Mouse (Mus musculus) cortical plate, adult 2 months (tissue): ENCODE measurements around the gene Gm49027. TPM values are rescaled to one million over a fixed set of nuclear protein-coding genes. Genes with fewer than 3 reads are reported as not detected.
"Not testable (repeated sequence)": the region's sequence is repeated elsewhere in the genome, so short reads cannot be mapped to it uniquely, and the experiment has no call there.

Experiments
- H3K27ac ChIP-seq: fragments of 200-500 bp; 2 replicates; pipeline ENCODE4 v1.5.1; 2012; ENCODE audit warnings: low read length, control low read depth, inconsistent platforms; ENCODE audit not compliant: insufficient read depth
- H3K4me1 ChIP-seq: fragments of 200-500 bp; 2 replicates; pipeline ENCODE4 v1.6.1; 2011; ENCODE audit warnings: low read length; ENCODE audit not compliant: control insufficient read depth, insufficient read depth
- H3K4me3 ChIP-seq: fragments of 200-500 bp; 2 replicates; pipeline ENCODE4 v1.5.1; 2011; ENCODE audit warnings: mild to moderate bottlenecking, low read length, control low read depth; ENCODE audit not compliant: insufficient read depth
- CTCF ChIP-seq: fragments of 200-500 bp; IDR thresholded peaks from 2 replicates; pipeline ENCODE4 v1.5.1; 2011; ENCODE audit warnings: mild to moderate bottlenecking, control low read depth, low read length; ENCODE audit not compliant: insufficient read depth; ENCODE audit errors: extremely low read depth
- POLR2A ChIP-seq: fragments of 200-500 bp; IDR thresholded peaks from 2 replicates; pipeline ENCODE4 v1.6.1; 2011; ENCODE audit warnings: mild to moderate bottlenecking, low read length, control low read depth; ENCODE audit not compliant: insufficient read depth; ENCODE audit errors: extremely low read depth
- polyA plus RNA-seq: library from polyadenylated mRNA; depleted of rRNA; stranded (reverse); fragments of >200 nt; gene quantifications from 2 replicates; pipeline ENCODE4 v1.2.3, GENCODE M21; 2012

The Gm49027 gene
- polyA plus RNA-seq, 1 experiment: 8.5 TPM

GRCm38 (mm10) chr5:123525916-123526495 lies 718 bp upstream of the Gm49027 start:
- no peak overlapping the region for H3K4me3 ChIP-seq
- no peak for TF ChIP-seq CTCF
- TF ChIP-seq POLR2A: no peak
- no peak overlapping the region for H3K27ac ChIP-seq
- H3K4me1 ChIP-seq: 0 out of 2 replicates have a peak, but pooled peaks cover 2% of the 10 kb centered on the region

- 0 out of 2 replicates have a peak, but pooled peaks cover 2% of the 10 kb centered on the region for H3K4me1 ChIP-seq
- peak overlapping the region; percentile 38 for H3K4me3 ChIP-seq
- H3K27ac ChIP-seq: no peak overlapping the region
- TF ChIP-seq CTCF (no peak), POLR2A (no peak; the same call in 1 of the 2 replicates)
These were observed 916 bp downstream of the Gm49027 start for GRCm38 (mm10) chr5:123524393-123524750.

GRCm38 (mm10) chr5:123523692-123524392 lies 1.4 kb downstream of the Gm49027 start, which contains the start of gene Diablo:
Gene Diablo, minus strand, starts transcription at chr5:123524176.
- H3K27ac ChIP-seq: no peak within 1 kb of the TSS
- peak within 1 kb of the TSS; percentile 38 for H3K4me3 ChIP-seq
- TF ChIP-seq POLR2A (peak; percentile 88), CTCF (no peak)
- 0 out of 2 replicates have a peak, but pooled peaks cover 2% of the 10 kb centered on the region for H3K4me1 ChIP-seq

- TF ChIP-seq POLR2A (no peak), CTCF (no peak)
- Histone ChIP-seq H3K4me1 (0 out of 2 replicates have a peak, but pooled peaks cover 2% of the 10 kb centered on the region), H3K4me3 (no peak overlapping the region), H3K27ac (no peak overlapping the region)
These were observed 3.1 kb downstream of the Gm49027 start for GRCm38 (mm10) chr5:123522166-123522565.

GRCm38 (mm10) chr5:123521621-123522020 lies 3.7 kb downstream of the Gm49027 start:
- TF ChIP-seq CTCF (no peak), POLR2A (no peak)
- Histone ChIP-seq H3K4me3 (no peak overlapping the region), H3K4me1 (0 out of 2 replicates have a peak, but pooled peaks cover 2% of the 10 kb centered on the region), H3K27ac (no peak overlapping the region)

- Histone ChIP-seq H3K27ac (no peak overlapping the region), H3K4me3 (no peak overlapping the region), H3K4me1 (0 out of 2 replicates have a peak, but pooled peaks cover 2% of the 10 kb centered on the region)
- TF ChIP-seq POLR2A: no peak
- no peak for TF ChIP-seq CTCF
These were observed 4.6 kb downstream of the Gm49027 start for GRCm38 (mm10) chr5:123520666-123521065.

GRCm38 (mm10) chr5:123514871-123515270 lies 10.4 kb downstream of the Gm49027 start:
- H3K27ac ChIP-seq: no peak overlapping the region
- TF ChIP-seq POLR2A: no peak
- TF ChIP-seq CTCF: no peak
- H3K4me3 ChIP-seq: no peak overlapping the region
- no peaks in the 10 kb centered on the region; the same call in 1 of the 2 replicates for H3K4me1 ChIP-seq

GRCm38 (mm10) chr5:123512102-123512501 lies 13.2 kb downstream of the Gm49027 start:
- TF ChIP-seq POLR2A (no peak), CTCF (no peak)
- Histone ChIP-seq H3K4me1 (peaks cover 3% of the 10 kb centered on the region), H3K4me3 (no peak overlapping the region), H3K27ac (no peak overlapping the region)

GRCm38 (mm10) chr5:123511426-123511825 lies 13.9 kb downstream of the Gm49027 start:
- not testable (repeated sequence) for H3K4me1 ChIP-seq, H3K27ac ChIP-seq, H3K4me3 ChIP-seq

- Histone ChIP-seq H3K4me1 (peaks cover 3% of the 10 kb centered on the region), H3K4me3 (no peak within 1 kb of the TSS), H3K27ac (no peak within 1 kb of the TSS)
- TF ChIP-seq POLR2A (no peak), CTCF (no peak)
These were observed 15.1 kb downstream of the Gm49027 start, which contains the start of gene B3gnt4 for GRCm38 (mm10) chr5:123510160-123510559. Gene B3gnt4, plus strand, starts transcription at chr5:123510460.
